Mouse (Mus musculus): ENCODE data around the gene Zfp341.

DNA sequence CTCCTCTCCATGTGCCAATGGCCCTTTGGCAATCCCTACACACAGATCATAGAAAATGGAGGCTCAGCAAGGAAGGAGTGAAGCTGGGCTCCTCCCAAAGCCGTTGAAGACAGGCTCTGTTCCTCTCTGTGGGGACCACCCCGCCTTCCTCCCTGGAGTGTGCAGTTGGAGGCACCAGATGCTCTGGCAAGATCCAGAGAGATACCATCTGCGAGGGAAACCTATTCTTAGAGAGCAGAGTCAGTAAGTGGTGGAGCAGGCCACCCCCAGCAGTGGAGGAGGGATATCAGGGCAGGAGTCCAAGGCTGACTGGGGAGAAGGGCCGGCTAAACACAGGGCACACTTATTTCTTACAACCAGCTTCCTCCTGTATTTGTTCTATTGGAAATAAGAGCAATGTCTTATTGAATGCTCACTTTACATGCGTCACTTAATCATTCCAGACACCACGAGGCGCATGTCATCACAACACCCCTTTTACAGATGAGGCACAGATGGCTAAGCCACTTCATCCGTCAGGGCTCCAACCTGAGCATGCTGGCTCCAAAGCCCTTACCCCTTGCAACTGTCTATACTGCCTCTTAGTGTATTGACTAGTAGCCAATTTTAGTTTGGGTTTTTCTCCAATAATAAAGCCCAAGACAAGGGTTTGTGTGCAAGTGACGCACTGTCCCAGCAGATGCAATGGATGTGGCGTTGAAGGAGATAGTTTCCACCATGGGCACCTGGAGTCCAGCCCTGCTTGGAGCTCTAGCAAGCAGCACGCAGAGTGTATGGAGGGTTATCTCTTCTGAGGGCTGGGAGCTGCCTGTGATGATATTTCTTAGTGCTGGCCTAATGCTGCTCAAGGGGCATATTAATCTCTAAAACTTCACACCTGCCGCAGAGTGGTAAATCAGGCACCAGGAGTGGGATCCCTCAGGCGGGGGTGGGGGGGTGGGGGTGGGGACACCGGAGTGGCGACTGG, 28.9 kb upstream of the Zfp341 start:
- no peak for TF ChIP-seq CTCF (IDR thresholded peaks at IDR 0.05; ENCODE audit: low read depth)
- TF ChIP-seq EP300 (IDR thresholded peaks at IDR 0.05; ENCODE audit: low read depth), result no peak
